Mouse (Mus musculus) midbrain, embryonic 14.5 days (tissue): Measurements from ENCODE around the gene Csnk2b. TPM values are rescaled to one million over a fixed set of nuclear protein-coding genes. Genes with fewer than 3 reads are reported as not detected.
A peak's percentile ranks its signal among the peaks of the same experiment; 100 is the strongest.

ENCODE experiments used
- ATAC-seq: fragments of 200-750 bp; cut with Nextera tagmentation; 2 replicates; pipeline ENCODE4 v1.8.0; 2017; ENCODE audit warnings: moderate number of reproducible peaks, moderate library complexity; ENCODE audit not compliant: low FRiP score, low TSS enrichment
- DNase-seq: peaks from one replicate; pipeline ENCODE4 v3.0.0-alpha.2; 2015
- H3K27ac ChIP-seq: fragments of 300-500 bp; sonication (generic); replicated peaks from 2 replicates; pipeline ENCODE4 v1.5.1; 2014; ENCODE audit warnings: mild to moderate bottlenecking, low read depth, low read length, moderate library complexity
- H3K27me3 ChIP-seq: fragments of 300-500 bp; sonication (generic); 2 replicates; pipeline ENCODE4 v1.6.1; 2014; ENCODE audit warnings: low read length, control low read depth, mixed read lengths; ENCODE audit not compliant: control insufficient read depth, insufficient read depth
- H3K36me3 ChIP-seq: fragments of 300-500 bp; sonication (generic); 2 replicates; pipeline ENCODE4 v1.6.1; 2014; ENCODE audit warnings: low read length, control low read depth; ENCODE audit not compliant: control insufficient read depth, insufficient read depth
- H3K4me1 ChIP-seq: fragments of 300-500 bp; sonication (generic); 2 replicates; pipeline ENCODE4 v1.6.1; 2014; ENCODE audit warnings: mild to moderate bottlenecking, antibody characterized with exemption, low read length, control low read depth; ENCODE audit not compliant: control insufficient read depth, insufficient read depth
- H3K4me2 ChIP-seq: fragments of 300-500 bp; sonication (generic); 2 replicates; pipeline ENCODE4 v1.6.1; 2014; ENCODE audit warnings: mild to moderate bottlenecking, low read length, moderate library complexity
- H3K4me3 ChIP-seq: fragments of 300-500 bp; sonication (generic); replicated peaks from 2 replicates; pipeline ENCODE4 v1.5.1; 2014; ENCODE audit warnings: low read depth, low read length
- H3K9ac ChIP-seq: fragments of 300-500 bp; sonication (generic); replicated peaks from 2 replicates; pipeline ENCODE4 v1.6.1; 2014; ENCODE audit warnings: mild to moderate bottlenecking, low read length, moderate library complexity
- H3K9me3 ChIP-seq: fragments of 300-500 bp; sonication (generic); 2 replicates; pipeline ENCODE4 v1.6.1; 2016; ENCODE audit warnings: low read length, control low read depth, mixed read lengths; ENCODE audit not compliant: control insufficient read depth
- WGBS: fragments of 180-500 bp; shearing (Covaris S2); extraction: QIAGEN DNeasy Blood & Tissue Kit; methylation state at CpG from one replicate; pipeline ENCODE4 v1.1.7; 2014; 5-methylcytosine and 5-hydroxymethylcytosine counted together
- polyA plus RNA-seq: library from polyadenylated mRNA; unstranded; fragments of >200 nt; fragmentation: Nextera tagmentation; extraction: Ambion mirVana; gene quantifications from 2 replicates; pipeline ENCODE4 v1.2.1, GENCODE M21; 2014

The Csnk2b gene
- polyA plus RNA-seq, 1 experiment from 2014 or later = 334 TPM

DNA sequence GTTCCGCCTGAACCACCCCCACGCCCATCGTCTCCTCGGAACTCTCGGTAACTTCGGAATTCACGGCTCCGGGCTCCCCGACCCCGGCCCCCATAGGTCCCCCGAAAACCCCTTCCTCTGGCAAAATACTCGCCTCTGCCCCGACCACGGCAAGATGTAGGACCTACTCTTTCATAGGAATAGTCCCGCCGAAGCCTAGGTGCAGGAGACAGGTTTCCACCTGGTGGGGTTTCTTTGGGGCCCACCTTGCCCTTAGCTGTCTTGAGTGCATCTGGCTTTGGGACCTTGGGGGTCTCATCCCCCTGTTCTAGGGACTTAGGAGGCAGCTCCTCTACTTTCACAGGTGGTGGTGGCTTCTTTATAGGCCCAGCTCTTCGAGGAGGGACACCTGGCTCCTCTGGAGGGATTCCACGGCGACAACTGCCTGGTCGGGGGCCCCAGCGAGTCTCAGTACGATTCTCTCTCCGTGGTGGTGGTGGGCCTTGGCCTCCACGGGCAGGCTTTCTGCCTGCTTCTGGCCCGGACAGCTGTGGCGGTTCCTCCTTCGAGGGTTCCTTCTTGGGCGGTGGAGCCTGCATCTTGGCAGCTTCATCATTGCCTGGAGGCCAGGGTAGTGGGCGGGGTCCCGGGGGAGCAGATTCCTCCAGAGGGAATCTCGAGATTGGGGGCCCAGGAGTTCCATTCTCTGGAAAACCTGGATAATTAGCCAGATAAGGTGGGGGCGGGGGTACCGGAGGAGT, 34.8 kb upstream of the Csnk2b start:
- Histone ChIP-seq H3K4me2 (no peak overlapping the region), H3K9ac (no peak overlapping the region), H3K36me3 (peaks cover 100% of the 10 kb centered on the region), H3K4me1 (peaks cover 2% of the 10 kb centered on the region; the same call in 1 of the 2 replicates), H3K27me3 (no peaks in the 10 kb centered on the region), H3K4me3 (no peak overlapping the region), H3K9me3 (no peaks in the 10 kb centered on the region), H3K27ac (no peak overlapping the region)
- ATAC-seq = no peak
- WGBS = 92% methylated on average over 33 of the region's 33 CpGs
- DNase-seq = no peak

DNA sequence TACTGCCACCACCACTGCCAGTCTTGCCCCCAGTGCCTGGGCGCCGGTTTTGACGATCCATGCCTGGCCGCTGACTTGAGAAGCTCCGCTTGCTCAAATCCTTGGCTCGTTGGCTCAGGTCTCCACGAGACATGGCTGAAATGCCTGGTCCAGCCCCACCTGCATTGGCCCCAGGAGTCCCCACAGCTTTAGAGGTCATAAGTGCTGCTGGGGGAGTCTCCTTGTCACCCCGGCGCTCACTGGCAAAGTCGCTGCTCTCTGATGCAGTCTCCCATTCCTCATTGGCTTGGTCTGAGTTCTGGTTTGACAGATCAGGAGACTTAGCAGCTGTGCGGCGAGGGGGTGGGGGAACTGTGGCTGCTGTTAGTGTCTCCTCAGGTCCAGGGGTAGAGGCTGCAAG, 33.6 kb upstream of the Csnk2b start:
- Histone ChIP-seq H3K4me2 (no peak overlapping the region), H3K4me1 (no peaks in the 10 kb centered on the region), H3K27ac (no peak overlapping the region), H3K4me3 (no peak overlapping the region), H3K27me3 (no peaks in the 10 kb centered on the region), H3K9ac (no peak overlapping the region), H3K36me3 (peaks cover 99% of the 10 kb centered on the region), H3K9me3 (no peaks in the 10 kb centered on the region)
- 94% methylated on average over 12 of the region's 12 CpGs for WGBS
- no peak for DNase-seq
- no peak for ATAC-seq

DNA sequence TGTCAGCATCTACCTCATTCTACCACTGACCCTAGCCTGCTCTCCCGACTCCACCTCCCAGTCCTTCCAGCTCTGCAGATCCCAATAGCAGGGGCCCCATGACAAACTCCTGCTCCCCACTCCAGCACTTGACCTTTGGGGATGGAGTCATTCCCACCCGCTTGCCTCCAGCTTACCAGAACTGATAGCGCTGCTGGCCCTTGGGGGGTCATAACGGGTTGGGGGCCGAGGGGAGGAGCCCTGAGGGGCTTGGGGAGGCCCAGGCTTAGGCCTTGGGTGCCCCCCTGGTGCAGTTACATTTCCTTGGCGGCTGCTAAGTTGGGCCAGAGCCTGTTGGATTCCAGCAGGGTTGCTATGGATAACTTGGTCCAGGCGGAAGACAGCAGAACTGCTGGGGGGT, 32.8 kb upstream of the Csnk2b start:
- no peak overlapping the region for H3K9ac ChIP-seq
- H3K4me3 ChIP-seq = no peak overlapping the region
- H3K4me2 ChIP-seq = no peak overlapping the region
- H3K9me3 ChIP-seq = no peaks in the 10 kb centered on the region
- 78% methylated on average over 7 of the region's 7 CpGs for WGBS
- H3K27me3 ChIP-seq = no peaks in the 10 kb centered on the region
- H3K27ac ChIP-seq = no peak overlapping the region
- H3K4me1 ChIP-seq = no peaks in the 10 kb centered on the region
- ATAC-seq (no peak), DNase-seq (no peak)
- peaks cover 99% of the 10 kb centered on the region for H3K36me3 ChIP-seq

DNA sequence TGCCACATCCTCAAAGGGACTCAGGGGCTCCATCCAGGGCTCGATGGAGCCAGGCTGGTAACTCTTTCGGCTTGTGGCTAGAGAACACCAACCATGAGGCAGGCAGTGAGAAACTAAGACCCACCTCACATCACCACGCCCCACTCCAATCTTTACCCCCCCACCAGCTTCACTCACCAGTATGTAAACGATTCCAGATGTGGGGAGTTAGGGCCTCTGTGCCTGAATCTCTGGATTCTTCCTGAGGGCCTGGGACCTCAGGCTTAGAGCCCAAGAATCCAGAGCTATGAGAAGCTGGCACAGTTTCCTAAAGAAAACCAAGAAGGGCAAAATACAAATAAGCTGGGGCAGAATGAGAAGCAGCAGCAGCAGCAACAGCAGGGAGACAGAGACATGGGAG, 32.1 kb upstream of the Csnk2b start:
- DNase-seq = no peak
- Histone ChIP-seq H3K9me3 (no peaks in the 10 kb centered on the region), H3K27me3 (no peaks in the 10 kb centered on the region), H3K9ac (no peak overlapping the region), H3K4me3 (no peak overlapping the region), H3K4me1 (no peaks in the 10 kb centered on the region), H3K27ac (no peak overlapping the region), H3K36me3 (peaks cover 99% of the 10 kb centered on the region), H3K4me2 (no peak overlapping the region)
- ATAC-seq = no peak
- 94% methylated on average over 4 of the region's 4 CpGs for WGBS

DNA sequence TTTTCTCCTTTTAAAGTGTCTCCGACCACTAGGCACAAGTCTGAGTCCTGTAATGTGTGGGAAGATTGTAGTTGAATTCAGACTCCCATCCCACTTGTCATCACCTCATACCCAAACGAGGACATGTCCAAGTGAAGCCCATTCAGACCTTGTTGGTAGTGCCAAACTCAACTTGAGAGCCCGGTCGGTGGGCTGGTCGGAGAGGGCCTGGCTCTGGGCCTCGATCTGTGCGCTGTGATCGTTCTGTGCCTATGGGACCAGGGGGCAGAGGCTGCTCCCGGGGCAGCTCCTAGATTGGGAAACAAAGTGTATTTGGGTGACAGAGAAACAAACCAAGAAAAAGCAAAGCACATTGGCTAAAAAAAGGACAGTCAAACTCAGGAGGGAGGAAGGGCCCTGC, 31.2 kb upstream of the Csnk2b start:
- no peak overlapping the region for H3K27ac ChIP-seq
- WGBS = 94% methylated on average over 9 of the region's 9 CpGs
- no peak for ATAC-seq

DNA sequence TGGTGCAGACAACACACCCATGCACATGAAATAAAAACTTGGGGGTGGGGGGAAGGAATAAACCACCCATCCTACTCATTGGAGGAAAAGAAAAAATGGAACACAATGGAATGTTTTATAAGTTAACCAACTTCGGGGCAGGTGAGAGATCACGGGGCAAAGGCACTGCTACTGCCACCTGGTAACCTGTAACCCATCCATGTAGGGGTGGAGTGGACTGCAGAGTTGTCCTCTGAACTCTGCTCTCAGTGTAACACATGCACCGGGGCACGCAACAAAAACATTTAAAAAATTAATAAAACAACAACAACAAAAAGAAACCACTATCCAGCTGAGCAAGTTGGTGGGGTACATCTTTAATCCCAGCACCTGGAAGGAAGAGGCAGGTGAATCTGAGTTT, 30.3 kb upstream of the Csnk2b start:
- DNase-seq = no peak
- WGBS = 96% methylated on average over 4 of the region's 4 CpGs
- Histone ChIP-seq H3K4me1 (no peaks in the 10 kb centered on the region), H3K36me3 (peaks cover 99% of the 10 kb centered on the region), H3K4me3 (no peak overlapping the region), H3K27me3 (no peaks in the 10 kb centered on the region), H3K4me2 (no peak overlapping the region), H3K9ac (no peak overlapping the region), H3K27ac (no peak overlapping the region), H3K9me3 (no peaks in the 10 kb centered on the region)
- no peak for ATAC-seq

More for the DNA sequence above, 31.2 kb upstream of the Csnk2b start:
- H3K4me3 ChIP-seq = no peak overlapping the region
- H3K9me3 ChIP-seq = no peaks in the 10 kb centered on the region
- H3K4me1 ChIP-seq = no peaks in the 10 kb centered on the region
- no peak overlapping the region for H3K9ac ChIP-seq
- H3K36me3 ChIP-seq = peaks cover 99% of the 10 kb centered on the region
- H3K4me2 ChIP-seq = no peak overlapping the region
- no peaks in the 10 kb centered on the region for H3K27me3 ChIP-seq
- DNase-seq = no peak

DNA sequence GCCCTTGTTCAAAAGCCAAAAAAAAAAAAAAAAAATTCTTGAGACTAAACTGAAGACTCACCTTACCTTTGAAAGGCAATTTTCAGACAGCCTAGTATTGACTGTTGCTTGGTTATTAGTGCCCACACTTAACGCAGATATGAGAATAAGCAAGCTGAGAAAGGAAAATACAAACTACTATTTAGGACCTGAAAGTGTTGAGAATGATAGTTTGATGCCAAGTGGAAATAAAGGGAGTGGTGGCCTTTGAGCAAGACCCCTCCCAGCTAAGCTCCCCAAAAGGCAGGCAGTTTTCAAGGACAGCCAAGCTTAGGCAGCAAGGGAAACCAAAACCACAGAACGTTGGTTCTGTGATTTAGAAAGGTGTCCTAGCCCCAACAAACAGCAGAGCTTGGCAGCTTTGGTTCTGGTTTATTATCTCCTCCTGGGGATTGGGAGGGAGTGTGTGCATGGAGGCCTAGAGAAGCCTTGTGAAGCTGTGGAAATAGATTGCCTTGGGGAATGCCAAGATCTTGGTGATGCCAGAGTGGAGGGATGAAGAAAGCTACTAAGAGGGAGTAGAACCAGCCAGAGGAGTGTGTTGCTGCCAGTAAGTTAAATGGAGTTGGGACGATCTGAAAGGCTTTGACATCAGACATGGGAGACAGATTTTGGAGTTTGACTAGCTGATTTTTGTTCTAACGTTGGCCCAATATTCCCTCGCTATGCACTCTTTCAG, 26.2 kb upstream of the Csnk2b start:
- H3K4me3 ChIP-seq = no peak overlapping the region
- no peak for DNase-seq
- H3K27me3 ChIP-seq = no peaks in the 10 kb centered on the region
- peaks cover 99% of the 10 kb centered on the region for H3K36me3 ChIP-seq
- H3K9ac ChIP-seq = no peak overlapping the region
- ATAC-seq = no peak
- 75% methylated on average over 5 of the region's 5 CpGs for WGBS
- H3K27ac ChIP-seq = no peak overlapping the region
- H3K4me2 ChIP-seq = no peak overlapping the region
- H3K4me1 ChIP-seq = no peaks in the 10 kb centered on the region
- no peaks in the 10 kb centered on the region for H3K9me3 ChIP-seq

DNA sequence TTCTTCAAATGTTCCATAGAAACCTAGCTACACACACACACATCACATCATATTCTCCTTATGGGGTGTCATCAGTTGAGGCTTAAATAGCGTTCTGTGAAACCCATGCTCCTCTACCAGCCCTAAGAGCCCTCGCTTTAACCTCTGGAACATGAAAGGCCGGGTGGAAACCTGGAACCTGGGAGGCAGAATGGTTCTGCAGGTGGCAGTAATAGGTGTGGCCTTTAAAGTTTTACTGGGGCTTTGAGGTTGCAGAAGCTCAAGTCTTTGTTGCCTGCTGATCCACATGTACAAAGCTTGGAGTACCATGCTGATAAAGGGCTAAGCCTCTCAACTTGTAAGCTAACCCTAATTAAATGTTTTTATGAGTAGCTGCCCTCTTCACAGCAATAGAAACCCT, 25.5 kb upstream of the Csnk2b start:
- DNase-seq (no peak), ATAC-seq (no peak)
- no peaks in the 10 kb centered on the region for H3K9me3 ChIP-seq
- H3K36me3 ChIP-seq = peaks cover 99% of the 10 kb centered on the region
- H3K4me1 ChIP-seq = no peaks in the 10 kb centered on the region
- no peak overlapping the region for H3K9ac ChIP-seq
- no peaks in the 10 kb centered on the region for H3K27me3 ChIP-seq
- no peak overlapping the region for H3K4me3 ChIP-seq
- no peak overlapping the region for H3K4me2 ChIP-seq
- WGBS = 65% methylated on average over 3 of the region's 3 CpGs
- 0 out of 2 replicates have a peak overlapping the region, but pooled peaks have one; percentile 34 for H3K27ac ChIP-seq

DNA sequence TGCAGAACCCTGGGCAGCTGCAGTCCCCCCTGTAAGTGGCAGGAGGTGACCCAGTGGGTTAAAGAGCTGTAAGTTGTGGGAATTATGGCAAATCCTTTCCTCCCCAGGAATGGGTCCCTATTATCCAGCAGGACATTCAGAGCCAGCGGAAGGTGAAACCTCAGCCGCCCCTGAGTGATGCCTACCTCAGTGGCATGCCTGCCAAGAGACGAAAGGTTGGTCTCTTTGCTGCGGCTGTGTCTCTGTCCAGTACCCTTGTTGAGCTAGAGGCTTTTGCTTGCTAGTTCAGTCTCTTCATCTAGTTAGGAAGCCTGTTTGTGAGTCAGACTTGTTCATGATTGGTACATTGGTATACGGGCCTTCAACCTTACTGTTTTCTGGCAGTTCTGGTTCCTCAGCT, 24.3 kb upstream of the Csnk2b start:
- Histone ChIP-seq H3K4me3 (no peak overlapping the region), H3K9ac (no peak overlapping the region), H3K4me2 (no peak overlapping the region), H3K4me1 (no peaks in the 10 kb centered on the region), H3K9me3 (no peaks in the 10 kb centered on the region), H3K27ac (no peak overlapping the region), H3K27me3 (no peaks in the 10 kb centered on the region), H3K36me3 (peaks cover 99% of the 10 kb centered on the region)
- WGBS = 92% methylated on average over 5 of the region's 5 CpGs
- ATAC-seq (no peak), DNase-seq (no peak)
